Mouse (Mus musculus) brain, embryonic 18.5 days (tissue): Measurements from ENCODE around the gene Slc13a5.

ENCODE experiments used
- DNase-seq: peaks from one replicate; pipeline ENCODE4 v3.0.0-alpha.2; 2012; ENCODE audit warnings: low read depth, low spot score

Gene Slc13a5

DNA sequence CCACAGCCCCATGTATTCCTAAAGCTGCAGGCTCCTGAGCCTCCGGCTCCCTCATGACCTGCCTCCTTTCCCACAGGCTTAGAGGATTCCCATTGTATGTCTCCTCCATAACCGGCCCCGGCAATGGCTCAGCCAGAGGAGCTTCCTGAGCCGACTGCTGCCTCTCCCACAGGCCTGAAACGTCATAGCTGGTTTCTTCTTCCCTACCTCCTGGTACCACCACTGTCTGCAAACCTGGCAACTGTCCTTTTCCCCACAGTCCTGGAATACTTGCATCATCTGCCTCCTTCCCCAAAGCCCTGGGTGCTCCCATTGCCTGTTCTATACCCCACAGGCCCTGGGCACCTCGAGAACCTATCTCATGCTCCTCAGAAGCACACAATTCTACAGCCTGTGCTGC lies 61.8 kb downstream of the Slc13a5 start:
- DNase-seq = no peak

GRCm38 (mm10) chr11:72203440-72203839 lies 63.6 kb downstream of the Slc13a5 start:
- DNase-seq = no peak

DNA sequence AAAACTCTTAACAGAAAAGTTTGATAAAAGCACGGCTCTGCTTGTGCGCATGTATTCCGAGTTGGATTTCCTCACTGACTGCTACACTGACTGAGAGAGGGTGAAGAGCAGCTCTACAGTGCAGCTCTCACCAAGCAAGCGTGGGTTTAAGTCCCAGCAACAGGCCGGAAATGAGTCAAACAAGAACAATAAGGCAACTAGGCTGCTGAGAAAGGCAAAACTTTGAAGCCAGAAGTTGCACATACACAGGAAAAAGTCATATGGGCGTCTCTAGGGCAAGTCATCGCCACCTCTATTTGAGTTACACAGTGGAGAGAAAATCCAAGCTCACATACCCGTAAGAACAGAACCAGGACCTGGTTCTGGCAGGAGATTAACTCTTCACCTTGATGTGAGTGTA lies 70.5 kb downstream of the Slc13a5 start:
- no peak for DNase-seq

- no peak for DNase-seq
Observed at GRCm38 (mm10) chr11:72194259-72194658, 72.8 kb downstream of the Slc13a5 start.
